Mouse (Mus musculus) brain, embryonic 14.5 days (tissue): ENCODE data around the gene Lrig1.

Experiments used
- CTCF ChIP-seq: fragments of 200-500 bp; IDR thresholded peaks from 2 replicates; pipeline ENCODE4 v1.5.1; 2012; ENCODE audit warnings: inconsistent platforms, mild to moderate bottlenecking, moderate library complexity, borderline replicate concordance; ENCODE audit not compliant: insufficient read depth, insufficient read length; ENCODE audit errors: extremely low read depth
- POLR2A ChIP-seq: fragments of 200-500 bp; IDR thresholded peaks from 2 replicates; pipeline ENCODE4 v1.6.1; 2012; ENCODE audit warnings: mild to moderate bottlenecking, inconsistent platforms, borderline replicate concordance; ENCODE audit not compliant: poor library complexity, insufficient read depth, insufficient read length, severe bottlenecking; ENCODE audit errors: extremely low read depth

GRCm38 (mm10) chr6:94695121-94695930 lies 4.6 kb downstream of the Lrig1 start:
- TF ChIP-seq POLR2A (no peak), CTCF (peak; percentile 3; the same call in 1 of the 2 replicates)
